Mouse (Mus musculus) myocyte (in vitro differentiated cells): Measurements from ENCODE around the gene Clec2e.

Experiments used
- CEBPB ChIP-seq: IDR thresholded peaks from 2 replicates; pipeline ENCODE4 v1.6.1; 2011; ENCODE audit warnings: mild to moderate bottlenecking, moderate library complexity; ENCODE audit not compliant: poor library complexity, insufficient read depth, severe bottlenecking
- E2F4 ChIP-seq: IDR thresholded peaks from one replicate; pipeline ENCODE4 v1.6.1; 2011; ENCODE audit warnings: mild to moderate bottlenecking, control low read depth, moderate library complexity; ENCODE audit not compliant: insufficient read depth
- MAX ChIP-seq: IDR thresholded peaks from one replicate; pipeline ENCODE4 v1.6.1; 2011; ENCODE audit warnings: low read depth, mild to moderate bottlenecking, control low read depth
- MYOG ChIP-seq, 3 experiments: IDR thresholded peaks; one replicate each; pipeline ENCODE4 v1.6.1; 2011; ENCODE audit warnings: control low read depth in 2 of 3, low read depth in 2 of 3, mild to moderate bottlenecking in 2 of 3; ENCODE audit not compliant: insufficient read length in 2 of 3, control insufficient read depth in 1 of 3, insufficient read depth in 1 of 3
- POLR2A ChIP-seq: IDR thresholded peaks from one replicate; pipeline ENCODE4 v1.6.1; 2011; ENCODE audit warnings: low read depth, mild to moderate bottlenecking, control low read depth, moderate library complexity; ENCODE audit not compliant: insufficient read length
- POLR2AphosphoS2 ChIP-seq: IDR thresholded peaks from one replicate; pipeline ENCODE4 v1.6.1; 2011; ENCODE audit warnings: low read depth, control low read depth; ENCODE audit not compliant: insufficient read length
- REST ChIP-seq: IDR thresholded peaks from one replicate; pipeline ENCODE4 v1.6.1; 2011; ENCODE audit warnings: mild to moderate bottlenecking, control low read depth, moderate library complexity; ENCODE audit not compliant: insufficient read depth, insufficient read length
- TCF12 ChIP-seq: IDR thresholded peaks from one replicate; pipeline ENCODE4 v1.6.1; 2011; ENCODE audit warnings: mild to moderate bottlenecking, control low read depth; ENCODE audit not compliant: poor library complexity, insufficient read depth, severe bottlenecking

- TF ChIP-seq POLR2A (no peak), MYOG (IDR thresholded peaks at IDR 0.05; ENCODE audit: control insufficient read depth in 1 of 3, insufficient read depth in 1 of 3, insufficient read length in 2 of 3, low read depth in 2 of 3) (no peak), E2F4 (no peak), REST (no peak), CEBPB (no peak), TCF12 (no peak), MAX (no peak), POLR2AphosphoS2 (no peak)
Measured at GRCm38 (mm10) chr6:129102858-129103555, 2.3 kb upstream of the Clec2e start.
